23 mouse cellular contexts compared by ENCODE assay signal in genomic region chr6:14631719-14632445, GRCm38 (mm10).
A peak's percentile ranks its signal among the peaks of the same experiment; 100 is the strongest.
DNase-seq lines count a peak whose midpoint lies in the region; ATAC-seq lines count a peak whose summit lies in the region.
"Had no signal": no experiment of that assay in that cellular context is flagged by ENCODE, and none has a peak within 500 bp of the region (broad histone marks: within the 10 kb centered on the region; RNA-seq: fewer than 3 reads in every experiment).

No protein-coding gene starts in this region.

- no peaks in the 10 kb centered on the region for H3K9me3 ChIP-seq in lung, embryonic 15.5 days
- H3K9me3 ChIP-seq: forebrain, embryonic 12.5 days; hindbrain, embryonic 13.5 days; liver, embryonic 13.5 days; midbrain, embryonic 15.5 days; neural tube, embryonic 15.5 days had no signal

- no peak overlapping the region for H3K9ac ChIP-seq in lung, embryonic 15.5 days
- H3K9ac ChIP-seq: forebrain, embryonic 12.5 days; hindbrain, embryonic 13.5 days; liver, embryonic 13.5 days; midbrain, embryonic 15.5 days; neural tube, embryonic 15.5 days had no signal

- ATAC-seq in frontal cortex, adult (ENCODE audit: low TSS enrichment), result peak; percentile 52
- ATAC-seq in lung, embryonic 15.5 days (ENCODE audit: borderline replicate concordance, extremely low read depth, low FRiP score, low TSS enrichment), result peak; percentile 55; the same call in 1 of the 2 replicates
- ATAC-seq: midbrain, embryonic 15.5 days had no signal

- H3K4me3 ChIP-seq in lung, embryonic 15.5 days, result no peak overlapping the region
- H3K4me3 ChIP-seq: forebrain, embryonic 12.5 days; hindbrain, embryonic 13.5 days; liver, embryonic 13.5 days; megakaryocyte, embryonic 14.5 days; midbrain, embryonic 15.5 days; neural tube, embryonic 15.5 days had no signal

- WGBS in lung, embryonic 15.5 days, result 13% methylated on average over 2 of the region's 2 CpGs

- peaks cover 14% of the 10 kb centered on the region for H3K4me1 ChIP-seq in lung, embryonic 15.5 days
- H3K4me1 ChIP-seq: forebrain, embryonic 12.5 days; hindbrain, embryonic 13.5 days; liver, embryonic 13.5 days; megakaryocyte, embryonic 14.5 days; midbrain, embryonic 15.5 days; neural tube, embryonic 15.5 days had no signal

- no peaks in the 10 kb centered on the region for H3K27me3 ChIP-seq in lung, embryonic 15.5 days
- H3K27me3 ChIP-seq: CH12.LX; forebrain, embryonic 12.5 days; hindbrain, embryonic 13.5 days; liver, embryonic 13.5 days; megakaryocyte, embryonic 14.5 days; midbrain, embryonic 15.5 days; neural tube, embryonic 15.5 days had no signal

- no peak for DNase-seq in frontal cortex, postnatal 36 days (ENCODE audit: low spot score in 2 of 2)
- no peak for DNase-seq in lung, adult 18-20 months
- DNase-seq in forelimb bud, embryonic 11.5 days (ENCODE audit: low read depth, low spot score), result peak; percentile 25
- DNase-seq in mesoderm, embryonic 11.5 days (ENCODE audit: low read depth, low spot score), result peak; percentile 30
- DNase-seq in left cerebral cortex, adult 9 months (ENCODE audit: low spot score in 2 of 2), result no peak
- DNase-seq: adrenal gland, postnatal 36 days; cerebellum, adult 18-20 months; gastrocnemius, postnatal 14 days; kidney, adult 11 months; kidney, postnatal 10 days; liver, embryonic 13.5 days; lung, postnatal 10 days; right cerebral cortex, postnatal 14 days; spleen, adult 18-20 months; thymus, adult 2 months had no signal

- H3K4me2 ChIP-seq in lung, embryonic 15.5 days, result no peak overlapping the region
- H3K4me2 ChIP-seq: forebrain, embryonic 12.5 days; hindbrain, embryonic 13.5 days; liver, embryonic 13.5 days; midbrain, embryonic 15.5 days; neural tube, embryonic 15.5 days had no signal

- no peaks in the 10 kb centered on the region for H3K36me3 ChIP-seq in lung, embryonic 15.5 days
- H3K36me3 ChIP-seq: forebrain, embryonic 12.5 days; hindbrain, embryonic 13.5 days; liver, embryonic 13.5 days; midbrain, embryonic 15.5 days; neural tube, embryonic 15.5 days had no signal

- peak overlapping the region; percentile 43 for H3K27ac ChIP-seq in lung, embryonic 15.5 days
- H3K27ac ChIP-seq: forebrain, embryonic 12.5 days; hindbrain, embryonic 13.5 days; liver, embryonic 13.5 days; midbrain, embryonic 15.5 days; neural tube, embryonic 15.5 days had no signal

Comparison
In these comparisons a context has a peak if more than half of its experiments do, and no peak if none do; other contexts are left out.
1. DNase-seq: peak in forelimb bud, embryonic 11.5 days (single experiment) and mesoderm, embryonic 11.5 days (single experiment); none in frontal cortex, postnatal 36 days (0 of 2), lung, adult 18-20 months (0 of 2) and left cerebral cortex, adult 9 months (0 of 2).